Mouse (Mus musculus): Measurements from ENCODE around the gene Ror1.

The Ror1 gene

DNA sequence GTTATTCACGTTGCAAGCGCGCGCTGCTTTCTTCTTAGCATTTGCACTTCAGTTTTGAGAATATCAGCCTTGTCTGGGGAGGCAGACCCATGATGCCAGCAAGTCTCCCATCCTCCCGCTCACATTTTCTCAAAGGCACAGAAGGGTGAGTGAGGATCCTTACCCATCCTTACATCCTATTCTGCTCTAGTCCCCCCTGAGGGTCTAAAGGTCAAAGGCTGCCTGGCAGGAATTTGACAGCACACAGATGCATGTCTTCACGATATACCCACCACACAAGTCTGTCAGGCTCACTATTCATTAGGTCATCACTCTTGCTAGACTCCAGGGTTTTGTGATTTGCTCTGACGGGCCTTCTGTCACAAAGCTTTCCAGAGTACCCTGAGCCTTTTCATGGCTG is 158.2 kb downstream of the Ror1 start:
- DNase-seq = no peak

DNA sequence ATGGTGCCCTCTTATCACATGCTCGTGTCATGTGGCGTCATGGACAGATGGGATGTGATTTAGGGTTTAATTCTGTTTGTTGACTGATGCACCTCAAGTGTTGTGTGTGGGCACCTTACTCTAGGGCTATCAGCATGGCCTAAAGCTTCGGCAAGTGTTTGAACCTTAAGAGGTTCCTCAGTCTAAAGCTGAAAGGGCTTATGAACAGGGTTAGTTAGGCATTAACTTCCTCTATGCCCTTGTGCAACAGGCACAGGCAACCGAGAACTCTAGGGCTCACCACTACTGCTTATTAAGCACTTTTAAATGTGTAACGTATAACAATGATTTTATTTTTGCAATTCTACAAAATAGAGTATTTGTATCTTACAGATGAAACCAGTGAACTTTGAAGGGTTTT is 162.9 kb downstream of the Ror1 start:
- no peak for DNase-seq

DNA sequence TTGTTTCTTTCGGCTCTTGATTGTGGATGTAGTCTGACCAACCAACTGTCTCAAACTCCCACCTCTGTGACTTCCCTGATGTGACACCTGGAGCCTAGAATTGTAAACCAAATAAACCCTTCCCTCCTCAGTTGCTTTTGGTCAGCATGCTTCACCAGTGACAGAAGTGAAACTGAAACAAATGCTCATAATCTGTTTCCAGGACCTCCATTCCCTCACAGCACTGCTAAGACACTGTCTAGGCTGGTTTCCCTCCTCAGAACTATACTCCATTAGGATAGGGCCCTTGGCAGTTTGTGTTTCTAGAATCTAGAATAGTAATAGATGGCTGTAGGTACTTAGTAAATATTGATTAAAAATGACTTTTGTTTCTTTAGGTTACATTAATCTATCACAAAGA is 168.3 kb downstream of the Ror1 start:
- no peak for DNase-seq

DNA sequence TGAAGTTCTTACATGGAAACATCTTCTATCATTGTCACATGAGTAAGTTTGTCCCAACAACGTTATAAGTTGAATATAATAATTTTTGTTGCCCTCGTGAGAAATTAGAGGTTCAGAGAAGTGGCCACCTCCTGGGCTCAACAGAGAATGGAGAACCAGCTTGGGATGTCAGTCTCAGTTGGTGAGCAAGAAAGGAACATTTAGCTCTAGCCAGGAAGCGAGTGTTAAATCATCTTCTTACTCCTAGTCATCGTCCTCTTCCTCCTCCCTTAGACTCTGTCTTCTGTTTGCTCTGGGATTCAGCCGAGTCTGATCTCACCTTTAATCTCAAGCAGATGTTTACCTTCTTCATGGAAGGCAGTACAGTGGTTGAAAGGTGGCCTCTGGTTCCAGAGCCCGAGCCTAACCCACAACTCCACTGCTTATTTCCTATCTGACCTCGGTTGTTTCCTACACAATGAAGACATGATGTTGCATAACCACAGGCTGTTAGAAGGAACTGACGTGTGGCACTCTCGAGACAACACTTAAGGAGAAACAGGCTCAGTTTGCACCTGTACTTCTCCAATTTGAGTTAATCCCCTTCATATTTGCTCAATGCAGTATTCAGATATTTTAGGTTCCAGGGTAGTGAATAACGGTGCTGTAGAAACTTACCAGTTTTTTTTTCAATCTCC is 175.6 kb downstream of the Ror1 start:
- no peak for DNase-seq

DNA sequence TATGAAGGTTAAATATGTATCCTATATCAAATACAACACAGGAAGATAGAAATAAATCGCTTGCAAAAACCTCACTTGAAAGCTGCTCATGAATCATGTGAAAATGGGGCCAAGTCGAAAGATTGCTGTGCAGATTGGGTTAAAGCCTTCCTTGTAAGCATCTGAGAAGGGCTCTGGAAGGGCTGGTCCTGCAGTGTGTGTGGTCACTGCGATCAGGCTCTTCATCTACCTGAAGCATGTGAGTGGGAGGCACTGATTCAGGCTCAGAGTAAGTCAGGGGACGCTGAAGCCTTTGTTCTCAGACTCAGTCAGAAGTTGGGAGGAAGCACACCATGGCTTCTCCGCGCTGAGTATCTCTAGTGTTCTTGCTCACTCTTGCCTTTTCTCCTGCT is 176.1 kb downstream of the Ror1 start:
- DNase-seq = no peak

DNA sequence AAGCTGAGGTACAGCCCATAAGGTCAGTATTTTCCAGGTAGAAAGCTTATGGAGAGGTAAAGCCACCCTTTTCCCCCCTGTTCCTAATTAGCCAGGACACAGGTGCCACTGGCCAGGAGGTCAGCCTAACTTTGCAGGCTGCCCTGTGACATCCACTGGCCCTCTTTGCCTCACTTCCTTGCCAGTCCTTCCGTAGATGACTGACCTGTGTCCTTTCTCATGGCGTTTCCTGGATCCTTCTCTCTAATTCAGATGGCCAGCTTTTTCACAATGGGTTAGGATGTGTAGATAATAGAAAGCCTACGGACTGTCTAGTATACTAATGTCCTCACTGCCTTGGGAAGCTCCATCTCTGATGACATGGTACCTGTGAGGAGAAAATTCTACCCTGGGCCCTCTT is 177.8 kb downstream of the Ror1 start:
- no peak for DNase-seq

DNA sequence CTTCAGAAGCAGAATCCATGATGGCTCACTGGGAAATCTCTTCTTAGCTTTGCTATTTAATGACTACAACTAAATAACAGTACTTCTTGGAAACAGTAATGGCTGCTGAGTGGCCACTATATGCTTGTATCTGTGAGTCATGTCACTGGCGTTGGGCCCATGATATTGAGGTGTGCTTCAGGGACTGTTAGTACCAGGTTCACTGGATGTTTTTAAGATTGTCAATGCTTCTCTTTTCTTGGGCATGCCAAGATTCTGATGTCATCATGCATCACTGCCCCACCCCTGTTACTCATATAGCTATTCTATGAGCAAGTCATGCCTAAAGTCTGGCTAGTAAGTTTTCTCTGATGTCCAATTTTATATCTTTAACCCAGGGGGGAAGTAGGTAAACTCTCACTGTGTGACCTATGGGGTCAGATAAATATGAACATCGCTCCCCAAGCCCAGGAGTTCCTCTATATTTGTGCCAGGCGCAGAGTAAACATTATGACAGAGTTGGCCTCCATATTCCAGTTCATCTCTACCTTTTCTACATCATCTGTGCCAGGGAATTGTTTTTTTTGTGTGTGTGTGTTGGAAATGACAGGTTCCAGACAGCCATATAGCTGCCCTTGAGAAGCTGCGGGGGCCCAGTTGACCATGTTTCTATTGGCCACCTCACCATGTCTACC is 178.4 kb downstream of the Ror1 start:
- no peak for DNase-seq

DNA sequence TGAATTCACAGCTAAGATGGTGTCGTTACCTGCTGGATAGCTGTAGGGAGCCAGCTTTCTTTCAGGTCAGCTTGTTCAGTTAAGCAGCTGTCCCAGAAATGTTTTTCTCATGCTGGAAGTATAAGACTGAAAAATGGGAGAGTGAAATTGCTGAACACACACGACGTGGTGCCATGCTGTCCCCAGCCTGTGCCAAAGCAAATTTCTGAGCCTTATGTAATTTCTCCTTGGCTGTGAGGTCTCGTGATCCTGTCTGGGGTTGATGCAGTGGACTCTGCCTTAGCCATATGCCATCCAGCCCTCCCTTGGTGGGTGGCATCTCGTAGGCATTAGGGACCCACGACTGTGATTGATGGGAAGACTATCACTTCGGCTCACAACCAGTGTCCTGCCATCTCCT is 180.9 kb downstream of the Ror1 start:
- DNase-seq = no peak

DNA sequence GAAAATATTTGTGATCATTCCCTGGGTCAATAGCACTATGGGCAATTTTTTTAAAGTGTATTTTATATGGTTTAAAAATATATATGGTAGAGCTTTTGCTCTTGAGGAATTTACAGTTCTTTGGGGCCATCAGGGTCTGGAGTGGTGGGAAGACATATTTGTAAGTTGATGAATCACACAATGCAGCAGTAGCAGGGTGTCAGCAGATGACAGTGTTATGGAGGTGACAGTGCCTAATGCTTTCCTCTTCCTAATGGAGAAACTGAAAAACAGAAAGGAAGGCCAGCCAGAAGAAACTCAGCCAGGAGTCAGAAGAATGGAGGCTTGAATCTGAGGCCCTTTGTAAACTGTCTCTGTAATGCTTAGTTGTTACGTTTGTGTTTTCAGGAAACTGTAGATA is 181.4 kb downstream of the Ror1 start:
- DNase-seq = no peak

DNA sequence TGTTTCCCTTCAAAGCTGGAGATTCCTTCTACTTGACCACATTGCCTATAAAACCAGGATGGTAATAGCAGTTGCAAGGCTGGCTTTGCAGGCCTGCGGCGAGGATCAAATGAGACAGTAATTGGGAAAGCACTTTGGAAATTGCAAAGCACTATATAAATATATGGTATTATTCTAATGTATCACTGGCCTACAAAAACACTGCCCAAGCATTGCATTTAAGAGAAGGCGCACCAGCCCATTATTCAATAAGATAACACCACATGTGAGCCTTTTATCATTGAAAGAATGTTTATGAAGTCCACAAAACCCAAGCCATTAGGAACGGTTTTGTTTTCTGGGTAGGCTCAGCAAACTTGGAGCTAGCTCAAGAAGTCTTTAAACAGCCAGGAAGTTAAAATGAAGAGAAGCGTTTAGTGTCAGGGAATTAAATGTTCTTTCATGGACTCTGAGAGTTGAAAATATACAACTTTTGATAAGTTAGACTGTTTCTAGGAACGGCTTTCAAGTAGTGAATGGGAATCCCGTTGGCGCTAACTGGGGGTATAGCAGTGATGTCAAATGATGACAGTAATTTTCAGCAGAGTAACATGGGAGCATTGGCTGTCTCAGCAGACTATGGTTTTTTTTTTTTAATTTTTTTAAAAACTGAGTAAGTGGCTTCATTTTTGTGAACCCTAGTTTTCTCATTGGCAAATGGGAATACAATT is 187.7 kb downstream of the Ror1 start:
- no peak for DNase-seq

DNA sequence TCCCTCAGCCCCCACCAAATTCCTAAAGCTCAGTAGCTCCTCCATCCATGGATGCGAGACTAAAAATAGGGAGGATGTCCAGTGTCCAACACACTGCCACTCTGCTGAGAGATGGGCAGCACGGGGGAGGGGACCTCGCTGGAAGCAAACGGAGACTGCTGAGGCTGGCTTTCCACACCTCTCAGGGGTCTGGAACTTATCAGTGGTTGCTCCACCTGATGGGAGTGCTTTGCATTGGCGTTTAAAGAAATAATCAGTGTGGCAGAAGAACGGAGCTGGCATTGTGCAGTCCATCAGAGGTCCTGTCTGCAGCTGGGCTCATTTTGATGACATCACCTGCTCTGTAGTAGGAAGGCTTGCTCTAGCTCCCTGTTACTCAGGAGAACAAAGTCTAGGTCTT is 188.9 kb downstream of the Ror1 start:
- DNase-seq = no peak

DNA sequence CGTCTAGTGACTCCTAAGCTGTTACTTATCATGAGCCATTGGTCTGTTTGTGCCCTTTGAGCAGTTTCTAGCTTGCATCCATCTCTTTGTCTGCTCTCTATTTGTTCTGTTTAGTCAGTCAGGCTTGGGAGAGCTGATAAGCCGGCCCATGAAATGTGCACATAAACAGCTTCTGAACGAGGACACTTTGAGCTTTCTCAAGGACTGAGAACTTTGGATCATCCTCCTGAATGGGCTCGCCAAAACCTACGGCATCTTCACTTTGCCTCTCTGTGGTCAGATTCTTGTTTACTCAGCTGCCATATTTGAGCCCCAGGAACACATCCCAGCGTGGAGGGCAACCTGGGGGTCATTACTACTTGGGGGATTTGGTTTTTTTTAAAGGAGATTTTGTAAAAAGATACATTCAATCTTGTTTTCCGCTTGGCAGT is 190.5 kb downstream of the Ror1 start:
- no peak for DNase-seq

DNA sequence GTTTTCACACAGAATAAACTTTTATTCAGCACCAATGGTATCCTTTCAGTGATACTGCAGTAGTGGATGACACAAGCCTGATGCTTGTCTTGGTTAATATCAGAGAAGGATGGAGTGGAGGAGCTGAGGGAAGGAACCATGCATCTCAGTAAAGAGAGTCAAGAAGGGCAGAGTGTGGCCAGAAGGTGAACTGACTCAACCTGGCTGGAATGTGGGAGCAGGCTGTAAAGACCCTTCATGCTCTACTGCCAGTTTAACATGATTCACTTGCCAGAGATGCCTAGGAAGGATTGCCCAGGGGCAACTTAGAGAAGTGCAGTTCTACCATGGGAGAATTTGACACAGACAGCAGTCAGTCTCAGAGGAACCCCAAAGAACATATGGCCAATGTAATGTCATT is 191.2 kb downstream of the Ror1 start:
- no peak for DNase-seq

DNA sequence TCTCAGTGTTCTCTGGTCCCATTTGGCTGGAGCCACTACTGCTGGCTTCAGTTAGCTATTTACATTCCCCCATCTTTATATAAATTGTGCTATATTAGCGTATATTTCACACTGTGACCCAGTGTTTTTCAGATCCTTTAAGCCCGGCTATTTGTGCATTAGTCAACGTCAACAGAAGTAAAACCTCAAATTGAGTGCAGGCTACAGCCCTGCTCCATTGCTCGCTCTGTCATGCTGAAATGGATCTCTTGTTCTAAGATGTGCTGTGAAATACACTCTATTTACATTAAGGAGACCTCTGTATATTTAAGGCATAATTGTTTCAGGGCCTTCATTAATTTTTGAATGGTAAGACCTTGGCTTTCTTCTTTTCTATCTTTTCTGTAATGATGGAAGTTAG is 192.2 kb downstream of the Ror1 start:
- no peak for DNase-seq

DNA sequence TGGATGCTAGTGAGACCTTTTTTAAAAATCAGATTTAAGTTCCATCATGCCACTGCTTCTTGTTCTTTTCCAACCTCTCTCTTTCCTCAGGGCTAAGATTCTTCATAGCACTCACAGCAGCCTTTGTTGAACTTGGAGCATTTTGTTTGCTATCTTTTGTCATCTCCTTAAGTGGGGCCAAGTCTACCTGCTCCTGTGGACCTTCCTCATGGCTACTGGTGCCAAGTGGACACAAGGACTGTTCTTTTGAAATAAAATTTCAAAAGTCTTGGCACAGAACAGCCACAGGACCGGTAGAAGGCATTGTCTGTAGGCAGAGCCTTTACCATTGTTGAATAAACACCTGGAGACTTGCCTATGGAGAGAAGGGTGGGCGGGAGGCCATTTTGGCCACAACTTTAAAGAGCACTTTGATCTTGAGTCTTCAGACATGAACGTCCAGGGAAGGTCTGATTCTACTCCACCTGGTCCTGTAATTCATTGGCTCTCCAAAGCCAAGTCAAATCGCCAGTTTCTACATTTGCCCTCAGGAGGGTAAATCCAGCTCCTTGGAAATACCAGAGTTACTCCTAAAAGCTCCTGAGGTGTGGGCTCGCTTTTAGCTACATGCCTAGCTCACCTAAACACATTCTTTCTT is 195.5 kb downstream of the Ror1 start:
- no peak for DNase-seq

DNA sequence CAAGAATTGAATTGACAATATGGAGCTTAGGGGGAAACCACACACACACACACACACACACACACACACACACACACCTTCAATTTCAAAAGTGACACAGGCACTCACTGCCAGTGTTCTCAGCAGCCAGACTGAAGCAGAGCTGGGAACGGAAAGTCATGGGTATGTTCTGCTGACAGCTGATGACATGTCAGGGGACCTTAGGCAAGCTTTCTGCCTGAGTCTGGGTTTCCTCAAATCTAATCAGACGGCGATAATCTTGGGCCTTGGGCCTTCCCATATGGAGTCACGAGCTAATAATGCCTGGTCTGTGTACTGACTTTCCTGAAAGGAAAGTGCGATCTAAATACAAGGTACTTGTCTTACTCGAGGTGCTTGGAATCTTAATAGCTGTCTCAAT is 202.1 kb downstream of the Ror1 start:
- no peak for DNase-seq

DNA sequence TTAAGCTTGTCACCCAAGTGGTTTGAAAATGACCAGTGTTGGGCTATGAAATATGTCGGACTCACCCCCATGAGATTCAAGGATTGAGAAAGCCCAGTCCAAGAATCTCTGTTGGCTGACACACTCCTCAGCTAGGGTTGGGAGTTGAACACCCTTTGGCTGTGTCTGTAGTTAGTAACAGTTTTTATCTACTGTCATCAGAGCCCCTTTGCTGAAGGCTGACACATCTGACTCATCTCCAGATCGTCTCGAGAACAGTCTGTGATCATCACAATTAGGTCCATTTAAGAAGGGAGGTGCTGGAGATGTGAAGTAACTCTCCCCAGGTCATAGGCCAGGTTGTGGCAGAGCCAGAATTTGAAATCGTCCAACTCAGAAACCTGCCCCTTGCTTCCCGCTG is 203.0 kb downstream of the Ror1 start:
- DNase-seq = no peak

DNA sequence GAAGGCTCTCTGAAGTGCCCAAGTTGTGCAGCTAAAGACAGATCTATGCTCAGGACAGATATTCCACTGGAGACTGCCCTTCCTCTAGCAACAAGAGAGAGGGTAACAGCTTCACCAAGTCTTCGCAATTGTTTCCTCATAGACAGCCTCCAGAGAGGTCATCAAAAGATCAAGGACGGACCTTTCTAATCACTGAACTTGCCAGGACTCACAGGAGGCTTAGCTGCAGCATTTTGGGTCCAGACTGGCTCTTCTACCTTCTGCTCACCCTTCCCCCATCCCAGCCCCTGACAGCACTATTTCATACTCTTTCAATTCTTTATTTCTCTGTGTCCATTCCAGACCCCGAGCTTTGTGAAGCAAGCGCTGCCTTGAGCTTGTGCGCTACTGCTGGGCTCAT is 204.6 kb downstream of the Ror1 start:
- no peak for DNase-seq

DNA sequence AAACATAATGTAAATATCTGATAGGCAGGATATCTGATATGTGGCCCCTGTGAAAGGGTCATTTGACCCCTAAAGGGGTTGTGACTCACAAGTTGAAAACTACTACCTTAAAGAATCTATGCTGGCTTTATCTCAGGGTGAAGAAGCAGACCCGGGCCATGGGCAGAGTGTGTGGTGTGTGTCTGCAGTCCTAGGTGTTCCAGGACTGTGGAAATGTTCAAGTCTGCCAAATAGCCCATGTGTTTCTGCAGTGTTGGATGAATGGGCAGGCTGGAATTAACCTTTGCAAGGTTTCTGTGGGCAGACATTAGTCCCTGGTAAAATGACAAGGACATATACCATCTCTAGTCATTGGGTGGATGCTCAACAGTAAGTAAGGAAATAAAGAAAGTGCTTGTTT is 205.8 kb downstream of the Ror1 start:
- DNase-seq = no peak

DNA sequence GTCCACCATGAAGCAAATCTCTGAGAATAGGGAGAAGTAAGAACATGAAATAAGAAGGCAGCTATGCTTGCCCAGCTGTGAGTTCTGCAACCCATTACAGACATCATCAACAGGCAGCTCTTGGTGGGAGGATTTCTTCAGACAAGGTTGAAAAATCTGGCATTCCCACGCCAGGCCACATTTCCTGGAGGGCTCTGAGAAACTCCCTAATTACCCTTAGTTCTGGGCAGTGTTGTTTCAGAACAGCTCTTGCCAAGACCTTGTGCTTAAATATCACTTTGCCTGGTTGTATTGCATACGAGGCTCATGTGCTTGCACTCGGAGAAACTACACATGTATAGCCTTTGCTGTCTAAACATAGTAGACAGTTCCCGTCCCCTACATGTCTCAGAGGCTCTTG is 211.8 kb downstream of the Ror1 start:
- no peak for DNase-seq

DNA sequence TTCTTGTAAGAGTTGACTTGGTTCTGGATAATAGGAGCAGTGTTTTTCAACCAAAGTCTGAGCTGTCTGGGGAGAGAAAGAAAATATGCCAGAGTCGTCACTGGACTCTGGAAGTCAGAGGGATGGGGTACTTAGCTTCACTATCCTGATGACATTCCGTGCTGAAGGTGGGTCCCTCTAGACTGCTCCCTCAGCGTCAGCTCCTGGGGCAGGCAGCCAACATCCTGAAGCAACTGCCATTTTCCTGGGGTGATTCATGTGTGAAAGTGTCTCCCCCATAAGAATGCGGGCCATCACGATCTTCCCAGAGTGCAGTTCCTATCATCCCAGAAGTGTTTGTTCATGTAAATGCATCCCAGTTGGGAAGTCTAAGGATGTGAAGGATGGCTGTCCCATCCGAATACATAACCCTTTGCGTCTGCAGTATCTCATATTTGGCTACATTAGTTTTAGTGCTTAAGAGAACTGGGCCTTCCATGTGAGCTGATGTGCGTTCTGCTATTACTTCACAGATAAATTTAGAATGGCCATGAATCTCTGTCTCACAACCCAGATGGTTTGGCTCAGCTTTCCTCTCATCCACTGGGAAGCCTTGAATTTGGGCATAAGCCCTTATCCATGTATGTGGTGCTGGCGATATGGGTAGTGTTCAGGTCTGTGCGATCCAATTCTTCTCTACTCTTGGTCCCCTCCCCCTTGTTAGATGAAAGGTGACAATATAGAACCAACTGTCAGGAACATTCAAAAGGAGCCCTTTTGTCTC is 216.4 kb downstream of the Ror1 start:
- DNase-seq = peak; percentile 9

DNA sequence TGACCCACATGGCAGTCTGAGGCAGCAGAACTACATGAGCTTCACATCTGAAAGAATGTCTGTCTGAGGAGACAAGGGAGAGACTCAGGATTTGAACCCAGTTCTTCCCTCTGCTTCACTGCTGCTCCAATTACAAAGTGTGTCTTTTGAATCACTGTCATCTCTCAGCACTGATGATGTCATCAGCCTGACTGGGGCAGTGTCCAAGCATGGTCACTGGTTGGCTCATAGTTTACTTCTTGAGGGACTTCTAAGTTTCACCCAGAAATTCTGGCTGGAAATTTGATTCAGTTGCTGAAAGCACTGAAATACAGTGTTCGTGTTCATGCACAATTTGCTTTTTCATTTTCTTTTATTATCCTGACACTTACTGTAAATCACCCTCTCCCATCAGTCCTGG is 219.5 kb downstream of the Ror1 start:
- DNase-seq = no peak

DNA sequence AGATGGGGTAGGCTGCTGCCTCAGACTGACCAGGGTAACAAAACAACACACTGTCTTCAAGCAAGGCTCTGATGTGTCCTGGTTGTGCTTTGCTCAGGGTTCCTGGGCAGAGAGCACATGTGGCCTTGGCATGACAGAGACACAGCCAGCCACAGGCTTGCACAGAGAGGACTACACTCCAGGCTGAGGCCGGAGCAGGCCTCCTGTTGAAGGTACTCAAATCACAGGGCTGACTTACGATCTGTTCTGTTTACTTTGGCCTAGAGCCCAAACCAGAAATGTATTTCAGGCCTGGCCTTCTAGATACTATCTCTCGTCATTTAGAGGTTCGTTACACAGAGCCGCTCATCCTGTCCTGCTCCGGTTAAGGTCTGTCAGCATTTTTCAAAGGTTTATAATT is 226.2 kb downstream of the Ror1 start:
- no peak for DNase-seq

Data from right cerebral cortex, adult 18-20 months (tissue).